Mouse (Mus musculus): ENCODE measurements around the gene Vmn1r235. TPM values are rescaled to one million over a fixed set of nuclear protein-coding genes. Genes with fewer than 3 reads are reported as not detected.

The Vmn1r235 gene
- total and polyA plus RNA-seq, 3 experiments: not detected

GRCm38 (mm10) chr17:21231654-21232053 is 24.6 kb upstream of the Vmn1r235 start (continued):
- TF ChIP-seq MAZ (IDR thresholded peaks at IDR 0.05; ENCODE audit: low read depth, low read length) (no peak), TCF12 (IDR thresholded peaks at IDR 0.05; ENCODE audit: low read depth, low read length) (0 out of 2 replicates have a peak, but pooled peaks have one; percentile 16), SMC3 (IDR thresholded peaks at IDR 0.05; ENCODE audit: low read depth, low read length) (peak; percentile 78), ZC3H11A (IDR thresholded peaks at IDR 0.05; ENCODE audit: low read depth, low read length) (peak; percentile 49)

GRCm38 (mm10) chr17:21272103-21272502 is 15.9 kb downstream of the Vmn1r235 start:
- dilution Hi-C loops (cut with MboI; ENCODE audit: extremely low pct_ligation_motif_present, extremely low pct_unique_long_range_greater_than_20kb, low sequenced_read_pairs): no loop called here
- peaks cover 22% of the 10 kb centered on the region for H3K27me3 ChIP-seq (replicated peaks)
- DNase-seq (ENCODE audit: extremely low read depth): peak; percentile 67
- H3K79me2 ChIP-seq (replicated peaks; ENCODE audit: control insufficient read depth, extremely low read depth, insufficient read depth, poor library complexity, severe bottlenecking): no peaks in the 10 kb centered on the region
- TF ChIP-seq KAT2A (IDR thresholded peaks at IDR 0.05; ENCODE audit: insufficient replicate concordance, low read length): no peak
- TF ChIP-seq MAFK (IDR thresholded peaks at IDR 0.05; ENCODE audit: insufficient replicate concordance, low read length): no peak
- no peak for TF ChIP-seq TBP (conservative IDR thresholded peaks at IDR 0.05; ENCODE audit: low read depth, low read length)
- peak; percentile 94 for TF ChIP-seq SMC3 (IDR thresholded peaks at IDR 0.05; ENCODE audit: low read depth, low read length)
- TF ChIP-seq ETS1 (conservative IDR thresholded peaks at IDR 0.05; ENCODE audit: low read depth, low read length): no peak
- peak; percentile 43; the same call in 1 of the 2 replicates for TF ChIP-seq ZC3H11A (IDR thresholded peaks at IDR 0.05; ENCODE audit: low read depth, low read length)
- TF ChIP-seq CTCF (conservative IDR thresholded peaks at IDR 0.05 in 1 of 2, IDR thresholded peaks at IDR 0.05 in 1 of 2; ENCODE audit: low read depth in 2 of 2, low read length in 2 of 2): peak; percentile 31 to 79
- TF ChIP-seq PAX5 (IDR thresholded peaks at IDR 0.05; ENCODE audit: low read length): no peak
- no peak for TF ChIP-seq MAX (IDR thresholded peaks at IDR 0.05; ENCODE audit: low read length)
- TF ChIP-seq E2F4 (IDR thresholded peaks at IDR 0.05; ENCODE audit: insufficient replicate concordance, low read depth, low read length): no peak
- TF ChIP-seq ZKSCAN1 (IDR thresholded peaks at IDR 0.05; ENCODE audit: borderline replicate concordance, low read depth, low read length): no peak
- no peak for TF ChIP-seq POLR2A (IDR thresholded peaks at IDR 0.05; ENCODE audit: low read depth, low read length)
- no peak for TF ChIP-seq BHLHE40 (IDR thresholded peaks at IDR 0.05; ENCODE audit: low read depth, low read length)
- TF ChIP-seq USF1 (IDR thresholded peaks at IDR 0.05; ENCODE audit: low read depth, low read length): no peak
- no peak for TF ChIP-seq EP300 (IDR thresholded peaks at IDR 0.05; ENCODE audit: low read length)
- TF ChIP-seq TCF12 (IDR thresholded peaks at IDR 0.05; ENCODE audit: low read depth, low read length): no peak
- no peak for TF ChIP-seq HCFC1 (IDR thresholded peaks at IDR 0.05; ENCODE audit: low read depth, low read length)
- no peak for TF ChIP-seq CHD1 (IDR thresholded peaks at IDR 0.05; ENCODE audit: low read depth, low read length)
- no peak for TF ChIP-seq RCOR1 (conservative IDR thresholded peaks at IDR 0.05; ENCODE audit: low read depth, low read length)
- TF ChIP-seq RAD21 (IDR thresholded peaks at IDR 0.05; ENCODE audit: low read depth, low read length): peak; percentile 73
- no peak for TF ChIP-seq CHD2 (IDR thresholded peaks at IDR 0.05; ENCODE audit: low read length)
- TF ChIP-seq ZMIZ1 (IDR thresholded peaks at IDR 0.05; ENCODE audit: low read depth, low read length): no peak
- TF ChIP-seq MYC (IDR thresholded peaks at IDR 0.05; ENCODE audit: low read depth, low read length): no peak
- no peak for TF ChIP-seq JUN (IDR thresholded peaks at IDR 0.05; ENCODE audit: insufficient read depth, low read depth, low read length)
- TF ChIP-seq IRF4 (IDR thresholded peaks at IDR 0.05; ENCODE audit: low read depth, low read length): no peak
- TF ChIP-seq NELFE (IDR thresholded peaks at IDR 0.05; ENCODE audit: low read depth, low read length): no peak
- no peak for TF ChIP-seq SIN3A (IDR thresholded peaks at IDR 0.05; ENCODE audit: low read length)
- TF ChIP-seq UBTF (IDR thresholded peaks at IDR 0.05; ENCODE audit: low read depth, low read length): no peak
- no peak for TF ChIP-seq MEF2A (IDR thresholded peaks at IDR 0.05; ENCODE audit: borderline replicate concordance, low read depth, low read length)
- TF ChIP-seq ELF1 (IDR thresholded peaks at IDR 0.05; ENCODE audit: low read depth, low read length): no peak
- TF ChIP-seq JUND (conservative IDR thresholded peaks at IDR 0.05; ENCODE audit: low read depth, low read length): no peak
- no peak for TF ChIP-seq POLR2AphosphoS2 (IDR thresholded peaks at IDR 0.05; ENCODE audit: low read depth, low read length)
- no peak overlapping the region for H3K9ac ChIP-seq (ENCODE audit: insufficient read depth, low read depth)
- in situ Hi-C loops (cut with MboI; ENCODE audit: low pct_ligation_motif_present, low pct_unique_long_range_greater_than_20kb, low sequenced_read_pairs): no loop called here
- no peak overlapping the region for H3K4me3 ChIP-seq (replicated peaks in 1 of 3; ENCODE audit: low read depth in 2 of 3, low read length in 2 of 3, poor library complexity in 1 of 3)
- peaks cover 0 to 5% of the 10 kb centered on the region in 2 experiments; a peak in 2 of 4 replicates for H3K4me1 ChIP-seq (ENCODE audit: control insufficient read depth in 1 of 2, insufficient read depth in 2 of 2)
- no peaks in the 10 kb centered on the region for H3K36me3 ChIP-seq (replicated peaks in 1 of 2; ENCODE audit: control insufficient read depth in 1 of 2, insufficient read depth in 1 of 2, low read length in 1 of 2)
- no peak overlapping the region for H3K27ac ChIP-seq (ENCODE audit: insufficient read depth, low read depth)
- H3K9me3 ChIP-seq (replicated peaks; ENCODE audit: low read length): no peaks in the 10 kb centered on the region
- 0 out of 2 replicates have a peak overlapping the region, but pooled peaks have one; percentile 26 for H3K4me2 ChIP-seq (ENCODE audit: insufficient read depth, low read depth, poor library complexity, severe bottlenecking)
